Mouse (Mus musculus) G1E (cell line): ENCODE results near the gene Arhgap24.

Experiments used
- CTCF ChIP-seq: IDR thresholded peaks from 2 replicates; pipeline ENCODE4 v1.5.1; 2012; ENCODE audit warnings: low read depth, low read length, inconsistent platforms, mixed read lengths
- GATA1 ChIP-seq: IDR thresholded peaks from 2 replicates; pipeline ENCODE4 v1.6.1; 2012; ENCODE audit warnings: borderline replicate concordance, low read length, inconsistent platforms, mixed read lengths
- POLR2AphosphoS5 ChIP-seq: IDR thresholded peaks from 2 replicates; pipeline ENCODE4 v1.6.1; 2012; ENCODE audit warnings: low read depth, low read length, inconsistent platforms; ENCODE audit not compliant: insufficient replicate concordance

- no peak for TF ChIP-seq CTCF
- TF ChIP-seq GATA1: no peak
- TF ChIP-seq POLR2AphosphoS5: no peak
Measured at GRCm38 (mm10) chr5:102497205-102497604, 16.0 kb downstream of the Arhgap24 start.
